Mouse (Mus musculus) testis, adult 10 weeks (tissue): Measurements from ENCODE around the gene Slc22a28. TPM values are rescaled to one million over a fixed set of nuclear protein-coding genes. Genes with fewer than 3 reads are reported as not detected.

Experiments used
- polyA plus RNA-seq: library from polyadenylated mRNA; stranded (reverse); fragments of 350-450 nt; fragmentation: Illumina TruSeq; extraction: RNeasy Lipid Tissue Mini Kit (QIAGEN cat#74804); gene quantifications from one replicate; pipeline ENCODE4 v1.2.3, GENCODE M21; 2014; ENCODE audit warnings: low read depth, low replicate concordance

Gene Slc22a28
- polyA plus RNA-seq: not detected

GRCm38 (mm10) chr19:8131881-8132280, at the start of gene Slc22a28:
TSS of gene Slc22a28 (minus strand) at chr19:8131982.

Other genes with a start within 250 kb of the Slc22a28 start
- not detected for gene Slc22a27, start 166.0 kb downstream of the Slc22a28 start, polyA plus RNA-seq
- gene Slc22a29, start 86.9 kb upstream of the Slc22a28 start, polyA plus RNA-seq: 1.4 TPM